Mouse (Mus musculus) frontal cortex, adult 2 months (tissue): ENCODE measurements around the gene C2cd5. TPM values are rescaled to one million over a fixed set of nuclear protein-coding genes. Genes with fewer than 3 reads are reported as not detected.
"Not testable (repeated sequence)": the region's sequence is repeated elsewhere in the genome, so short reads cannot be mapped to it uniquely, and the experiment has no call there.

ENCODE experiments used
- DNase-seq, 2 experiments: peaks; one replicate each; pipeline ENCODE4 v3.0.0; 2022; ENCODE audit warnings: low spot score in 1 of 2; ENCODE audit errors: extremely low spot score in 1 of 2
- polyA plus RNA-seq: library from polyadenylated mRNA; depleted of rRNA; stranded (reverse); fragments of >200 nt; gene quantifications from 2 replicates; pipeline ENCODE4 v1.2.3, GENCODE M21; 2012

C2cd5 gene
- polyA plus RNA-seq, 1 experiment = 98.9 TPM

- DNase-seq = no peak
Measured at GRCm38 (mm10) chr6:142988231-142988630, 111.7 kb downstream of the C2cd5 start.

GRCm38 (mm10) chr6:142987616-142988015, 112.3 kb downstream of the C2cd5 start:
- DNase-seq = no peak

- not testable (repeated sequence) for DNase-seq
Measured at GRCm38 (mm10) chr6:142986706-142987105, 113.2 kb downstream of the C2cd5 start.

GRCm38 (mm10) chr6:142985561-142986238, 114.2 kb downstream of the C2cd5 start:
- DNase-seq = not testable (repeated sequence)

GRCm38 (mm10) chr6:142979665-142980660, 120.0 kb downstream of the C2cd5 start:
- no peak for DNase-seq

- no peak for DNase-seq
Measured at GRCm38 (mm10) chr6:142977221-142977620, 122.7 kb downstream of the C2cd5 start.

DNA sequence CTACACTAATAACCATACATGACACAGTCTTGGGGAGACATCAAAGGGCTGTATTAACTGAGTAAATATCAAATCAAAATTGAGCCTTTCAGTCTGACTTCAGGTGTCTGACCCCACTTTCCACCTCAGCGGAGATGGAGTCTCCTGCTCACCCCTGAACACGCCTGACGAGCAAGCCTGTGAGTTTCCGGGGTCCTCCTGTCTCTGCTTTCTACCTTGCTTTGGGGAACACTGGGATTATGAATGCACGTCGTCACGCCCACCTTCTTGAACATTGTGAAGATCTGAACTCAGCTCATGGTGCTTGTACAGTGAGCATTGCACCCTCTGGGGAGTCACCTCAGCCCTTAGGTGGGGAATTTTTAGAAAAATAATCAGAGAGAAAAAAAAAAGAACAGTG, 126.7 kb downstream of the C2cd5 start:
- no peak for DNase-seq

- no peak for DNase-seq
Measured at GRCm38 (mm10) chr6:142972205-142972604, 127.7 kb downstream of the C2cd5 start.

DNA sequence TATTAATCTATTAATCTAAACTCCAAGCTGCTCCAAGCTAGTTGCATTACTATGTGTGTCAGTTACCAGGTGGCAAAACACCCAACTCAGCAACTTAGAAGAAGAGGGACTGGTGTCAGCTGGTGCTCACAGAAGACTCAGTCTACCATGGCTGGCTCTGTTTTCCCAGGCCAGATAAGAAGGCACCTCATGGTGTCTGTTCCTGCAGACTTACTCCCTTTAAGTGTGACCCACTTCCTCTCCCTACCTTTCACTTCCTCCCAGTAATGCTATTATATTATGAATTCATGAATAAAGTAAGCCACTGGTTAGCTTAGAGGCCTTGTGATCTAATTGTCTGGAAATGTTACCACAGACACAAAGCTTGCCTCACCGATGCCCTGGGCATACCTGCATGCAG, 132.5 kb downstream of the C2cd5 start:
- no peak for DNase-seq

DNA sequence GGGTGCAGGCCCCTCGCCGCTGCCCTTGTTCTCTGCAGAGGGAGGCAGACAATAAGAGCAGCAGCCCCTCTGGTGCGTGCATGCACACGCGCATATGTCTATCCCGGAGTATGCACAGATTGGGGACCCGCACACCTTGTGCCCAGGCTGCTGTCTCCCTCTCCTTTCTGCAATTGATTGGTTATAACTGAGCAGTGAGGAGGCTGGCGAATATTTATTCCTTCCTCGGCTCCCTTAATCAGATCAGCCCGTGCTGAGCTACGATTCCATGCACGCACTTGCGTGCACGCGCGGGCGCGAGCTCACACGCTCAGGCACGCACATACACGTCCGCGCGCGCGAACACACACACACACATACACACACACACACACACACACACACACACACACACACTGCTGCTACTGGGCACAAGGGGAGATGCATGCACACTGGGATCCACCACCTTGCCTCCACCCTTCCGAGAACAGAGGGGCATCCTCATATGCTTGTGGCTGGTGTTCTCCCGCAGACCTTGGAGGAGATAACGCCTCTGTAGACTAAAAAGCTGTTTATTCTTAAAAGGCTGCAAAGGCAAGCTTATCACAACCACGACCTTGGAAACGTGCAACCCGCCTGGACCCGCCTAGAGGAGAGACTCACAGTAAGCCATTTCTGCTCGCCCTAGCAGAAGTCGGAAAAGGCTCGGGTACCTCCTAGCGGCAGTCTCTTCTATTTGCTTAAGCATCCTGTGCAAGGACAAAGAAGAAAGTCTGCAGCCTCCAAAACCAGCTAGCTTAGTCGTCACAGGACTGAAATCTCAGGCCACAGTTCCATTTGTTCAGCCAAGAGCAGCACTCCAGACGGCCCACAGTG, 135.2 kb downstream of the C2cd5 start:
- DNase-seq = peak; percentile 84 to 93

GRCm38 (mm10) chr6:142964076-142964530, 135.8 kb downstream of the C2cd5 start, which contains the start of gene St8sia1:
St8sia1 (minus strand) TSS chr6:142964452.
- DNase-seq = peak; percentile 35 to 63

GRCm38 (mm10) chr6:142963480-142964075, 136.4 kb downstream of the C2cd5 start:
- DNase-seq = no peak

GRCm38 (mm10) chr6:142962881-142963280, 137.1 kb downstream of the C2cd5 start:
- no peak for DNase-seq

GRCm38 (mm10) chr6:142962476-142962875, 137.5 kb downstream of the C2cd5 start:
- no peak for DNase-seq

DNA sequence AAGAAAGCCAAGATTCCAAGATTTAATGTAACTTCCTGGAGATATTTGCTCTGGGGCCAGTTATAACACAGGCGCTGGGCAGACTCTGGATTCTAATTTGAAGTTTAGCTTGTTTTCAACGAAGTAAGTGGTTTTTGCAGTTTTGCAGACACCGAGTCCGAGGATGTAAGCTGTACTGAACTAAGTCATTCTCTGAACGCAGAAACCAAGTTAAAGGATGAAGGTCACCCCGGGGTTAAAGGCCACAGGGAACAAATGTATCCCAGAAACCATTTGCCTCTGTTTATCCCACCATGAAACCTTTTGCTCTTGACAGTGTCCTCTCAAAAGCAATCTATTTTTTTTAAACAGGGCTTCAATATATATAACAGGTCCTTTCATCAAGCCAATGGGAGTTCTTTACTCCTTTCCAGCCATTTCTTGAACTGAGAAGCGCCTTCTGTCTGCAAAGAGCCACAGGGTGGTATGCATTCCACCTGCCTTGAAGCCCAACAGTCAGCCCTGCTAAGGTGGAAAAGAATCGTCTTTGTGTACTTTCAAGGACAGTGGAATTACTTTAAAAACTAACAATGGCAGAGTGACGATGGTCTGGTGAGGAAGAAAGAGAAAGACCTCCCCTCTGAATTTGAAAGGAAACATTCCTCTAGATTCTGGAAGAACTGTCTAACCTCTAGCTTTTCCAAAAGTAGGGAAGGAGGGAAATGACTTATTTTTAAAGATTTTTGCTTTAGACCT, 138.1 kb downstream of the C2cd5 start:
- no peak for DNase-seq
